Mouse (Mus musculus): ENCODE measurements around the gene Smndc1. TPM values are rescaled to one million over a fixed set of nuclear protein-coding genes. Genes with fewer than 3 reads are reported as not detected.
"Not testable (repeated sequence)": the region's sequence is repeated elsewhere in the genome, so short reads cannot be mapped to it uniquely, and the experiment has no call there.

Smndc1 gene
- polyA plus RNA-seq, 1 experiment: 23.8 TPM

DNA sequence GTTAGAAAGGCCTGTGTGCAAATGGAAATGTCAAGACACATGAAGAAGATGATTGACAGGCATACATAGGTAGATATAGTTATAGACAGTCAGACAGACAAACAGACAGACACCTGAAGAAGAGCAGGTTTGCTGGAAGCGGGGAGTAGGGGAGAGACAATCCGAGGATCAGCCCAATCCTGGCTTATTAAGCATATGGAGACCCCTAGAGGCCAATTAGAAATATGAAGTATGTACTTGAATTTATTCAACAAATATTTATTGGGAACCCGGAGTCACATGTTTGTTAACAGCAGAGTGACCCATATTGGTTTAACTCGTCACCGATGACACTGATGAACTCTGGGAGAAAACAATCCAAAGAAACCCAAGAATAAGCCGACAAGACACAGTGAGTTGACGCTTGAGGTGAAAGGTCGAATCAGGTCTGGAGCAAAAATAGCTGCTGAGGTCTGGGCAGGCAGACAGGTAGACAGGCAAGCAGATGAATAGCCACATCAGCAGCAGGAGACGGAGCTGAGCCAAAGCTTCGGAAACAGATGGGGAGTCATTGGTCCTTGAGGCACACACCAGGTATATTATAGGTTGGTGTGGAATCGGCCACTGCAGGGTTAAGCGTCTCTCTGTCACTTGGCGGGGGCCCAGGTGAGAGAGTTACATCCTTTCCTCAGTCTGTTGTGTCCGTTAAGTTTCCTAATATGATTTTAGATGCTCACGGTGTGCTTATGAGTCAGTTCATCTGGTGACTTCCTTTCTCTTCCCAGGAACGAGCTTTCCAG lies 10.1 kb upstream of the Smndc1 start:
- Histone ChIP-seq H3K4me1 (ENCODE audit: control insufficient read depth, insufficient read depth, insufficient read length, low read length) (no peaks in the 10 kb centered on the region), H3K27ac (replicated peaks; ENCODE audit: low read depth, low read length) (no peak overlapping the region), H3K4me3 (ENCODE audit: insufficient read depth, low read depth, low read length) (no peak overlapping the region)

DNA sequence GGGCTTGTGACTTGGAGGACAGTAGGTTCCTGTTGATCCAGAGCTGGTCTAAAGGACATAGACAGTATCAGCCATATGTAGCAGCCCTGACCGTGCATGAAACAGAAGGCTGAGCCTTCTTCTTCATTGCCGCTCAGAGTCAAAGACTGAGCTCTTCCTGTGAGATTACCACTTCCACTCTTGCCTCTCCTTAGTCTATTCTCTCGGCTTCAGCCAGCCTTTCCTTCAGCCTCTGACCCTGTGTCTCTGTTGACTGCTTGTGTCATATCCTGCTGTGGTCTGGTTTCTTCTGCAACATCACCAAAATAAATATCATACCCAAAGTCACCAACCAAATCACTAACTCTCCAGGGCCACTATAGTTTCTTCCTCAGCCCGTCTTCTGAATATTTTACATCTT lies 8.8 kb upstream of the Smndc1 start:
- no peak overlapping the region for H3K27ac ChIP-seq (replicated peaks; ENCODE audit: low read depth, low read length)

DNA sequence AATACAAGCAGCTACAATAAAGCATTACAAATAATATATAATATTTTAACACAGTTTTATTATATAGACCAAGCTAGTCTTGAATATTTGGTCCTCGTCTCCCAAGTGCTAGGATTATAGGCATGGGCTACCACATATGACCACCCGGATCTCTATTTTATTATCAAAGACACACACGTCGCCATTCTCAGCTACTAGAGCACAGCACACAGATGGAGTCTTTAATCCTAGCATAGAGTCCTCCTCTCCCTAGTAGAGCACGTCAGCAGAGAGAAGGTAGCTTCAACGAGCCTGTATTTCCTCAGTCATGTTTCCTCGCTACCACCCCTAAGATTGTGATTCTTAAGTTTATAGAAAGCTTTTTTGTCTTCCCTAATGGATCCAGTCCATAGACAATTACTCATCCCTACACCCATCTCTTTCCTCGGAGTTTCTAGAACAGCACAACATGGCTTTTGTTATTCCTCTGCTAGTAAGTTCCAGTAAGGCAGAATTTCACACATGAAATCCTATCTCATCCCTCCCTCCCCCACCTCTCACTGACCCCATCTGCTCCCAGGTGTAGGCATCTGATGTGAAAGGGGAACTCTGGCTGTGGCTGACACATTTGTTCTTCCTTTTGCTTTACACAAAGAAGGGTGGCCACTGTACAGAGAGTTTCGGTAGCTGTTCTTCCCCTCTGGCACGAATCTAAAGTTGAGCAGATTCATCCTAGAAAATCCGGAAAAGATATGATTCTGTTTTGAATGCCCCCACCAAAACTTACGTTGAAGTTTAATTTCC lies 7.3 kb upstream of the Smndc1 start:
- no peaks in the 10 kb centered on the region for H3K4me1 ChIP-seq (ENCODE audit: control insufficient read depth, insufficient read depth, insufficient read length, low read length)
- H3K27ac ChIP-seq (replicated peaks; ENCODE audit: low read depth, low read length): no peak overlapping the region
- no peak overlapping the region for H3K4me3 ChIP-seq (ENCODE audit: insufficient read depth, low read depth, low read length)

More for the DNA sequence above, 8.8 kb upstream of the Smndc1 start:
- H3K4me3 ChIP-seq (ENCODE audit: insufficient read depth, low read depth, low read length): no peak overlapping the region
- H3K4me1 ChIP-seq (ENCODE audit: control insufficient read depth, insufficient read depth, insufficient read length, low read length): no peaks in the 10 kb centered on the region

DNA sequence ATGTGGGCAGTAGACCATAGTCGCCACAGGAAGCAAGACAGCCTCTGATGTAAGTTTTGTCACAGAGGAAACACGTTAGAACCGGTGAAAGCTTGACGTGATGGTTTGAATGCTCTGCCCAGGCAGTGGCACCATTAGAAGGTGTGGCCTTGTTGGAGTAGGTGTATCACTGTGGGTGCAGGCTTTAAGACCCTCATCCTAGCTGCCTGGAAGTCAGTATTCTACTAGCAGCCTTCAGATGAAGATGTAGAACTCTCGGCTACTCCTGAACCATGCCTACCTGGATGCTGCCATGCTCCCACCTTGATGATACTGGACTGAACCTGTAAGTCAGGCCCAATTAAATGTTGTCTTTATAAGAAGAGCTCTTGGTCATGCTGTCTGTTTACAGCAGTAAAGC lies 5.4 kb upstream of the Smndc1 start:
- H3K27ac ChIP-seq (replicated peaks; ENCODE audit: low read depth, low read length); H3K4me3 ChIP-seq (ENCODE audit: insufficient read depth, low read depth, low read length); H3K4me1 ChIP-seq (ENCODE audit: control insufficient read depth, insufficient read depth, insufficient read length, low read length): not testable (repeated sequence)

DNA sequence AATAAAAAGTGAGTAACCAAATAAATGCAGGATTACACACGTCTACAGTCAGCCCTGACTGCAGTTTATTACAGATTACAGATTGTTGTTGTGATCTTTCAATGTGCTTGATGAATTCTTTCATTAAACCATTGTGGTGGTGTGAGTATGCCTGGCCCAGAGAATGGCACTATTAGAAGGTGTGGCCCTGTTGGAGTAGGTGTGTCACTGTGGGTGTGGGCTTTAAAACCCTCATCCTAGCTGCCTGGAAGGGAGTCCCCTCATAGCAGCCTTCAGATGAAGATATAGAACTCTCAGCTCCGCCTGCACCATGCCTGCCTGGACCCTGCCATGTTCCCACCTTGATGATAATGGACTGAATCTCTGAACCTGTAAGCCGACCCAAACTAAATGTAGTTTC lies 4.6 kb upstream of the Smndc1 start:
- H3K27ac ChIP-seq (replicated peaks; ENCODE audit: low read depth, low read length); H3K4me1 ChIP-seq (ENCODE audit: control insufficient read depth, insufficient read depth, insufficient read length, low read length); H3K4me3 ChIP-seq (ENCODE audit: insufficient read depth, low read depth, low read length): not testable (repeated sequence)

DNA sequence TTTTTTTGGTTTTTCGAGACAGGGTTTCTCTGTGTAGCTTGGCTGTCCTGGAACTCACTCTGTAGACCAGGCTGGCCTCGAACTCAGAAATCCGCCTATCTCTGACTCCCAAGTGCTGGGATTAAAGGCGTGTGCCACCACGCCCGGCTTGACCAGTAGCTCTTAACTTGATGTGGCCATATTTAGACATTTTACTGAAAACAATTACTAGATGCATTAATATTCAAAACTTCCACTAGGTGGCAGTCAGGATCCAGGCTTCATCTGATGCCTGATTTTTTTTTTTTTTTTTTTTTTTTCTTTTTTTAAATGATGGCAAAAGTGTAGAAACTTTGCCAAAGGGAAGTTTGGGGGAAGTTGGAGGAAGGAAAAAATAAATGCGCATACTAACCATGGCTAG lies 4.2 kb upstream of the Smndc1 start:
- no peak overlapping the region for H3K4me3 ChIP-seq (ENCODE audit: insufficient read depth, low read depth, low read length)
- H3K27ac ChIP-seq (replicated peaks; ENCODE audit: low read depth, low read length): no peak overlapping the region
- H3K4me1 ChIP-seq (ENCODE audit: control insufficient read depth, insufficient read depth, insufficient read length, low read length): peaks cover 3% of the 10 kb centered on the region; the same call in 1 of the 2 replicates

DNA sequence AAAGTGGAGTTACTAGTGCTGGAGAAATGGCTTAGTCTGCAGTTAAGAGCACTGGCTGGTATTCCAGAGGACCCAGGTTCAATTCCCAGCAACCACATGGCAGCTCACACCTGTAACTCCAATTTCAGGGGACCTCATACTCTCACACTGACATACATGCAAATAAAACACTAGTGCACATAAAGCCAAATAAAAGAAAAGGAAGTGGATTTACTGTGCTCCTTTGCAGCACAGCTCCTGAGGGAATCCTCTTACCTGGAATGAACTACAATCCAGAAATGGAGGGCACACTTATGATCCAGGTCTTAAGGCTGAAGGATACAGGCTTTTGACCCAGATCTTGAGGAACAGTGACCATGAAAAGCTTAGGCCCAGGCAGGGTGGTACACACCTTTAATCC lies 3.3 kb upstream of the Smndc1 start:
- H3K27ac ChIP-seq (replicated peaks; ENCODE audit: low read depth, low read length): no peak overlapping the region
- peaks cover 3% of the 10 kb centered on the region; the same call in 1 of the 2 replicates for H3K4me1 ChIP-seq (ENCODE audit: control insufficient read depth, insufficient read depth, insufficient read length, low read length)
- no peak overlapping the region for H3K4me3 ChIP-seq (ENCODE audit: insufficient read depth, low read depth, low read length)

DNA sequence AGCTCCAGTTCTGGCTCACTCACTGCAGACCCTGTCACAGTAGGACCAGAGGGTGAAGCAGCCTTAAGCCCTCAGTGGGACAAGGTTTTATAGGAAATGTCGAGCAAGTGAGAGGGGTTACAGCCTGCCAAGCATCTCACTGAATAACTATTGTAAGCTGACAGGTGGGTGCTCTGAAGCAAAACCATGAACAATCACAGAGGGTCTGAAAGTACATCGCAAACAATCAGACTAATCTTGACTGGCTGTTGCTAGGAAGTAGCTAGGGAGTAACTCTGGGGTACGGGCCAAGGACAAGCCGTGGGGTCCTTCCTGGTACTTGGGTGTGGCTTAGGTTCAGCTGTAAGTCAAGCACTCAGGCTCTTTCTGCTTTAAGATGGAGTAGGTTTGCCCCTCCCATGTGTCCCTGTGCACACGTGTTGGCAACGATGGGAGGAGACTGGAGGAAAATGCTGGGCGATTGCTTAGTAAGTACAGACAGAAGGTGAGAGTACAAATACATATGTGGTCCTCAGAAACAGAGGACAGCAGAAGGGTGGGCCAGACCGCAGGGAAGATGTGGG lies 2.5 kb upstream of the Smndc1 start:
- H3K4me1 ChIP-seq (ENCODE audit: control insufficient read depth, insufficient read depth, insufficient read length, low read length): peaks cover 3% of the 10 kb centered on the region; the same call in 1 of the 2 replicates
- H3K4me3 ChIP-seq (ENCODE audit: insufficient read depth, low read depth, low read length): no peak overlapping the region
- H3K27ac ChIP-seq (replicated peaks; ENCODE audit: low read depth, low read length): no peak overlapping the region

DNA sequence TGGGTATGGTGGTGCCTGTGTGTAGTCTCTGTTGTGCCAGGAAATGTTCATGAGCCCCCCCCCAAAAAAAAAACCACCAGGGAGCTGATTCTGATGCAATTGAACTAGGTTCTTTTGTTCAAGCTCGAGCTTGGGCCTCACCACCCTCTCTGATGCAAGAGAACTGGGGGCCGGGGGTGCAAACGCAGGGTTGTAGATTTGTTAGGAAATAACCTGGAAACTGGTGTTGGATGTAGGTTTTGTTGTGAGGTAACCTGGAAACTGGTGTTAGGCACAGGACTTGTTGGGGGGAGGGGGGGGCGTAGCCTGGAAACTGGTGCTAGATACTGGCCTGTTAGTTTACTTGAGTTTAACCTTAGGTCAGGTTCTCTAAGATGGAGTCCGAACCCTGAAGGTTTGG lies 1.4 kb upstream of the Smndc1 start:
- peaks cover 3% of the 10 kb centered on the region; the same call in 1 of the 2 replicates for H3K4me1 ChIP-seq (ENCODE audit: control insufficient read depth, insufficient read depth, insufficient read length, low read length)
- H3K27ac ChIP-seq (replicated peaks; ENCODE audit: low read depth, low read length): no peak overlapping the region
- H3K4me3 ChIP-seq (ENCODE audit: insufficient read depth, low read depth, low read length): peak overlapping the region; percentile 6; the same call in 1 of the 2 replicates

DNA sequence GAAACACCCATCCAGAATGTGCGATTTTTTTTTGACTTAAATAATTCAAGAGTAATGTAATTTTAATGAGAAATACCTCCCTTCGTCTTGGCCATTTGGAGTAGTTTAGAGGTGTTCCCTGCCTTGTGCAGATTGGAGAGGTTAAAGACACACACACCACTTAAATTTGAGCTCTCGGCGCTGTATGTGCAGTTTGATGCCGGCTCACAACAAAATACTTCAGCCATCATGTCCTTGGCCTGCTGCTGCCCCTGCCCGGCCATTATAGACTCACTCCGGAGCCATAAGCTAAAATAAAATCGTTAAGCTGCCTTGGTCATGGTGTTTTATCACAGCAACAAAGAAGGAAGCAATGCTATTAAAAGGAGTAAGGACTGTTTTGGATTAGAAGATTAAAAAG lies 1.0 kb upstream of the Smndc1 start:
- Histone ChIP-seq H3K4me3 (ENCODE audit: insufficient read depth, low read depth, low read length) (peak overlapping the region; percentile 76), H3K4me1 (ENCODE audit: control insufficient read depth, insufficient read depth, insufficient read length, low read length) (peaks cover 3% of the 10 kb centered on the region; the same call in 1 of the 2 replicates), H3K27ac (replicated peaks; ENCODE audit: low read depth, low read length) (no peak overlapping the region)

DNA sequence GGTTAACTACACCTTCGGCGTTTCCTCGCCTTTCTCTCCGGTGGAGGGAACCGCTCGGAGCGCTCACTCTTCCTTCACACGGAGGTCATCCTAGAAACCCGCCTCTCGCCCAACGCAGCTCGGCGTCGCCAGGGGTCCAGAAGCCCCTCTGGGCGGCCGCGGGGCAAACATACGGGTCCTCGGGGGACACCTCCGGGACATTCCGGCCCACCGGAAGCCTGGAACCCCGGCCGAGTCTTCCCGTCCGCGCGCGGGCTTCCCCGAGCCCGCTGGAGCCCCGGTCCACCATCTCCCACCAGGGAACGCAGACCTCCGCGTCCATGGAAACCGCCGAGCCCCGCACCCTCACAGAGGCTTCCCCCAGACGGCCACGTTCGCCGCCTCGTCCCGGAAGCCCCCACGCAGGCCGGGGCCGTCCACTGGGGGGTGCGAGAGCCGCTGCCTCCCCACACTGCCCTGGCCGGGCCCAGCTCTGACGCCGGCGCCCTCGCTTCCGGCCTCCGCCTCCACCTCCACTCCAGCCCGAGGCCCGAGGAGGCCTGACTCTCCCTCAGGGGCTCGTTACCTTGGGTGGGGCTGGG lies 437 bp downstream of the Smndc1 start:
- Histone ChIP-seq H3K4me1 (ENCODE audit: control insufficient read depth, insufficient read depth, insufficient read length, low read length) (peaks cover 3% of the 10 kb centered on the region; the same call in 1 of the 2 replicates), H3K4me3 (ENCODE audit: insufficient read depth, low read depth, low read length) (peak overlapping the region; percentile 95), H3K27ac (replicated peaks; ENCODE audit: low read depth, low read length) (peak overlapping the region; percentile 85)

DNA sequence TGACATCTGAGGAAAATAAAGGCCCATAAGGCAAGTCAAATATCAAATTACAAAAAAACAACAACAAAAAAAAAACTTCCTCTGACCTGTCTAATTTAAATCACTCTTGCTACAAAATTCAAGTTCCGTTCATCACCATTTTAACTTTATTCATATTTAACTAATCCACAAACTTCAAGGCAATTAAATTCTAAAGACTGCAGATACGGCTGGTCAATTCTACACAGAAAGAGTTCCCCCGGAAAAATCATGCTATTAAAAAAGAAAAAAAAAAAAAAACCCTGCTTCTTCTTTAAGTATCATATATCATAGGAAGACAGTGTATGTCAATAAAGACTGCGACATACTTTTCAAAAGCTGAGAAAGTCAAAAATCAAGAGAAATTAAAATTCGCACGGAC lies 961 bp downstream of the Smndc1 start:
- H3K4me1 ChIP-seq (ENCODE audit: control insufficient read depth, insufficient read depth, insufficient read length, low read length): peaks cover 3% of the 10 kb centered on the region; the same call in 1 of the 2 replicates
- H3K27ac ChIP-seq (replicated peaks; ENCODE audit: low read depth, low read length): peak overlapping the region; percentile 85; the same call in 1 of the 2 replicates
- H3K4me3 ChIP-seq (ENCODE audit: insufficient read depth, low read depth, low read length): peak overlapping the region; percentile 95

DNA sequence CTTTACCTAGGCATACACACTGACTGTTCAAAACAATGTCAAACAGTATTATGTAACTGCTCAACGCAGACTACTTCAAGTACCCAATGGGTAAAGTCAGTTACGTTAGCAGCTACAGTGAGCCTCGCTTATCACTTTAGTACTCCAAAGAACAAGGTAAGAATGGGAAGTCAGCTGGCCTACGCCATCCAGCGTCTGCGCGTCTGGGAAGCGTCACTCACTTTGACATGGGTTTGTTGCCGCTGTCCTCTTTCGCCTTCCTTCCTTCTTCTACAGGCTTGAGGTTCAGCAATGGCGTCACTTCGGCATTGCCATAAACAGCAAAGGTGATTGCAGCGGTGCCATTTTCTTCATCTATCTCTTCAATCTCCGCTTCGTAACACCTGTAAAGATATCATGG lies 7.0 kb downstream of the Smndc1 start:
- no peak overlapping the region for H3K27ac ChIP-seq (replicated peaks; ENCODE audit: low read depth, low read length)
- no peaks in the 10 kb centered on the region for H3K4me1 ChIP-seq (ENCODE audit: control insufficient read depth, insufficient read depth, insufficient read length, low read length)
- no peak overlapping the region for H3K4me3 ChIP-seq (ENCODE audit: insufficient read depth, low read depth, low read length)

DNA sequence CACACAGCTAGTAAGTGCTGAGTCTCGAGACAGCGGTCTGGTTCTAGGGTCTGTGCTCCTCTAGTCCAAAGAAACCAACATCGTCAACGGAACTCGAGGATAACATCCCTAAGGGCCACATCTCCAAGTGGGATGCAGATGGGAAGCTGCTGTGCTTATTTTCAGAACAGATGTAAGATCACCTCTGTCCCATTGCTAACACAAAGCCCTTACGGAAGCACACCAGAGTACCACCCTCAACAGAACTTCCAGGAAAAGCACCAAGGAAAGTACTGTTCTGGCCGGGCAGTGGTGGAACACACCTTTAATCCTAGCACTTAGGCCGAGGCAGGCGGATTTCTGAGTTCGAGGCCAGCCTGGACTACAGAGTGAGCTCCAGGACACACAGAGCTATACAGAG lies 12.0 kb downstream of the Smndc1 start:
- no peak overlapping the region for H3K4me3 ChIP-seq (ENCODE audit: insufficient read depth, low read depth, low read length)
- no peak overlapping the region for H3K27ac ChIP-seq (replicated peaks; ENCODE audit: low read depth, low read length)
- no peaks in the 10 kb centered on the region for H3K4me1 ChIP-seq (ENCODE audit: control insufficient read depth, insufficient read depth, insufficient read length, low read length)

DNA sequence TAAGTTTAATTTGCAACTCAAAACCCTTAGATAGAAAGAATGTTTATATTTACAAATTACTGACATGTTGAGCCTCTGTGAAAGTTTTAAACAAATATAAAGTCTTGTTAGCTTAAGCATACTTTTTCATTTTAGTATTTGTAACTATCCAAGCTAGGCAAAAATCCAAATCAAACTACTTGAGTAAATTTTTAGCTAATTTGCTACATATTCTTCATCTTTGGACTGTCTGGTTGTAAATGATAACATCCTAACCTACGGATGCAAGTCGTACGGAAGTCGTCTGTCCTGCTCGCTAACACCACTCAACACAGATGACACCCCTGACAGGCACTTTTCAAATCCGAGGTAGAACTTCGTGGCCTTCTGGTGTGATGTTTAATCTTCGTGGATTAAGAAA lies 12.7 kb downstream of the Smndc1 start:
- H3K27ac ChIP-seq (replicated peaks; ENCODE audit: low read depth, low read length): no peak overlapping the region
- no peak overlapping the region for H3K4me3 ChIP-seq (ENCODE audit: insufficient read depth, low read depth, low read length)
- no peaks in the 10 kb centered on the region for H3K4me1 ChIP-seq (ENCODE audit: control insufficient read depth, insufficient read depth, insufficient read length, low read length)
